Mouse (Mus musculus): ENCODE results near the gene Gm10840. TPM values are rescaled to one million over a fixed set of nuclear protein-coding genes. Genes with fewer than 3 reads are reported as not detected.
"Not testable (repeated sequence)": the region's sequence is repeated elsewhere in the genome, so short reads cannot be mapped to it uniquely, and the experiment has no call there.

Gm10840 gene
- 0.78 TPM in 1 of 2 replicates, not detected in the other for polyA plus RNA-seq (2016; fragmentation: Nextera tagmentation; extraction: Ambion mirVana)

- ATAC-seq (ENCODE audit: low FRiP score, low read depth): peak; percentile 19; the same call in 1 of the 2 replicates
- peaks cover 32% of the 10 kb centered on the region for H3K4me1 ChIP-seq
- peak within 1 kb of the TSS; percentile 95 for H3K4me2 ChIP-seq (replicated peaks)
- H3K9ac ChIP-seq (replicated peaks): peak within 1 kb of the TSS; percentile 92
- H3K4me3 ChIP-seq: peak within 1 kb of the TSS; percentile 87
- peaks cover 51% of the 10 kb centered on the region for H3K36me3 ChIP-seq
- 26% methylated on average over 22 of the region's 22 CpGs for WGBS
- H3K9me3 ChIP-seq: no peaks in the 10 kb centered on the region
- H3K27me3 ChIP-seq: no peaks in the 10 kb centered on the region
- H3K27ac ChIP-seq (replicated peaks): peak within 1 kb of the TSS; percentile 96
These were observed at the start of gene Gm10840, which contains the start of gene Limd2 for GRCm38 (mm10) chr11:106160841-106161721. TSS of gene Gm10840 (plus strand) at chr11:106160850. TSS of gene Limd2 (minus strand) at chr11:106160860.

- H3K4me1 ChIP-seq: no peaks in the 10 kb centered on the region
- no peaks in the 10 kb centered on the region for H3K27me3 ChIP-seq
- H3K27ac ChIP-seq (replicated peaks): no peak overlapping the region
- H3K9ac ChIP-seq (replicated peaks): no peak overlapping the region
- H3K36me3 ChIP-seq: peaks cover 22% of the 10 kb centered on the region
- no peak overlapping the region for H3K4me2 ChIP-seq (replicated peaks)
- no peak overlapping the region for H3K4me3 ChIP-seq
- no peaks in the 10 kb centered on the region for H3K9me3 ChIP-seq
- ATAC-seq (ENCODE audit: low FRiP score, low read depth): no peak
These were observed 49.0 kb upstream of the Gm10840 start for GRCm38 (mm10) chr11:106111688-106112087.

- no peak for ATAC-seq (ENCODE audit: low FRiP score, low read depth)
- no peak overlapping the region for H3K4me2 ChIP-seq (replicated peaks)
- H3K9me3 ChIP-seq: no peaks in the 10 kb centered on the region
- H3K9ac ChIP-seq (replicated peaks): no peak overlapping the region
- H3K27me3 ChIP-seq: no peaks in the 10 kb centered on the region
- 93% methylated on average over 5 of the region's 5 CpGs for WGBS
- peaks cover 57% of the 10 kb centered on the region for H3K36me3 ChIP-seq
- no peak overlapping the region for H3K27ac ChIP-seq (replicated peaks)
- no peaks in the 10 kb centered on the region for H3K4me1 ChIP-seq
- H3K4me3 ChIP-seq: no peak overlapping the region
These were observed 38.4 kb upstream of the Gm10840 start for GRCm38 (mm10) chr11:106122221-106122620.

- Histone ChIP-seq H3K4me1 (no peaks in the 10 kb centered on the region), H3K4me2 (replicated peaks) (no peak overlapping the region), H3K36me3 (peaks cover 53% of the 10 kb centered on the region), H3K9ac (replicated peaks) (no peak overlapping the region), H3K27me3 (no peaks in the 10 kb centered on the region), H3K27ac (replicated peaks) (no peak overlapping the region), H3K4me3 (no peak overlapping the region), H3K9me3 (no peaks in the 10 kb centered on the region)
- ATAC-seq (ENCODE audit: low FRiP score, low read depth): no peak
- 91% methylated on average over 3 of the region's 3 CpGs for WGBS
These were observed 37.9 kb upstream of the Gm10840 start for GRCm38 (mm10) chr11:106122736-106123135.

- WGBS: 80% methylated on average over 4 of the region's 4 CpGs
- H3K27ac ChIP-seq (replicated peaks): no peak overlapping the region
- H3K4me2 ChIP-seq (replicated peaks): no peak overlapping the region
- H3K9me3 ChIP-seq: no peaks in the 10 kb centered on the region
- H3K4me3 ChIP-seq: no peak overlapping the region
- H3K27me3 ChIP-seq: no peaks in the 10 kb centered on the region
- H3K4me1 ChIP-seq: no peaks in the 10 kb centered on the region
- H3K9ac ChIP-seq (replicated peaks): no peak overlapping the region
- no peak for ATAC-seq (ENCODE audit: low FRiP score, low read depth)
- H3K36me3 ChIP-seq: peaks cover 47% of the 10 kb centered on the region
These were observed 35.9 kb upstream of the Gm10840 start for GRCm38 (mm10) chr11:106124784-106125183.

- ATAC-seq (ENCODE audit: low FRiP score, low read depth): no peak
- H3K4me3 ChIP-seq: no peak overlapping the region
- no peaks in the 10 kb centered on the region for H3K9me3 ChIP-seq
- no peak overlapping the region for H3K4me2 ChIP-seq (replicated peaks)
- H3K4me1 ChIP-seq: no peaks in the 10 kb centered on the region
- WGBS: 86% methylated on average over 1 of the region's 1 CpGs
- H3K36me3 ChIP-seq: peaks cover 54% of the 10 kb centered on the region
- H3K27me3 ChIP-seq: no peaks in the 10 kb centered on the region
- H3K9ac ChIP-seq (replicated peaks): no peak overlapping the region
- H3K27ac ChIP-seq (replicated peaks): no peak overlapping the region
These were observed 34.8 kb upstream of the Gm10840 start for GRCm38 (mm10) chr11:106125827-106126226.

- H3K4me3 ChIP-seq; H3K27ac ChIP-seq (replicated peaks); H3K9me3 ChIP-seq; H3K9ac ChIP-seq (replicated peaks); H3K27me3 ChIP-seq; ATAC-seq (ENCODE audit: low FRiP score, low read depth); H3K4me1 ChIP-seq; H3K4me2 ChIP-seq (replicated peaks): not testable (repeated sequence)
- WGBS: 94% methylated on average over 6 of the region's 6 CpGs
- peaks cover 51% of the 10 kb centered on the region for H3K36me3 ChIP-seq
These were observed 33.8 kb upstream of the Gm10840 start for GRCm38 (mm10) chr11:106126727-106127373.

- H3K27me3 ChIP-seq: no peaks in the 10 kb centered on the region
- H3K27ac ChIP-seq (replicated peaks): no peak overlapping the region
- no peak overlapping the region for H3K9ac ChIP-seq (replicated peaks)
- no peak overlapping the region for H3K4me3 ChIP-seq
- no peaks in the 10 kb centered on the region for H3K9me3 ChIP-seq
- no peaks in the 10 kb centered on the region for H3K4me1 ChIP-seq
- WGBS: 85% methylated on average over 1 of the region's 1 CpGs
- no peak overlapping the region for H3K4me2 ChIP-seq (replicated peaks)
- ATAC-seq (ENCODE audit: low FRiP score, low read depth): no peak
- H3K36me3 ChIP-seq: peaks cover 33% of the 10 kb centered on the region
These were observed 31.2 kb upstream of the Gm10840 start for GRCm38 (mm10) chr11:106129477-106129876.

GRCm38 (mm10) chr11:106132516-106132915, 28.1 kb upstream of the Gm10840 start:
- Histone ChIP-seq H3K4me2 (replicated peaks) (no peak overlapping the region), H3K27me3 (no peaks in the 10 kb centered on the region), H3K36me3 (peaks cover 35% of the 10 kb centered on the region), H3K9me3 (no peaks in the 10 kb centered on the region), H3K4me3 (no peak overlapping the region), H3K27ac (replicated peaks) (no peak overlapping the region), H3K9ac (replicated peaks) (no peak overlapping the region), H3K4me1 (peaks cover 7% of the 10 kb centered on the region)
- no peak for ATAC-seq (ENCODE audit: low FRiP score, low read depth)
- WGBS: 90% methylated on average over 5 of the region's 5 CpGs

GRCm38 (mm10) chr11:106134580-106135528, 25.8 kb upstream of the Gm10840 start:
- no peak overlapping the region for H3K4me2 ChIP-seq (replicated peaks)
- H3K4me3 ChIP-seq: no peak overlapping the region
- ATAC-seq (ENCODE audit: low FRiP score, low read depth): no peak

GRCm38 (mm10) chr11:106151219-106151618, 9.4 kb upstream of the Gm10840 start:
- 98% methylated on average over 3 of the region's 3 CpGs for WGBS
- no peak for ATAC-seq (ENCODE audit: low FRiP score, low read depth)
- Histone ChIP-seq H3K4me3 (no peak overlapping the region), H3K9me3 (no peaks in the 10 kb centered on the region), H3K9ac (replicated peaks) (no peak overlapping the region), H3K4me2 (replicated peaks) (no peak overlapping the region), H3K27me3 (no peaks in the 10 kb centered on the region), H3K36me3 (peaks cover 78% of the 10 kb centered on the region), H3K27ac (replicated peaks) (no peak overlapping the region), H3K4me1 (no peaks in the 10 kb centered on the region)

More at GRCm38 (mm10) chr11:106134580-106135528, 25.8 kb upstream of the Gm10840 start:
- peaks cover 7% of the 10 kb centered on the region for H3K4me1 ChIP-seq
- H3K9ac ChIP-seq (replicated peaks): no peak overlapping the region; the same call in 1 of the 2 replicates
- peak overlapping the region; percentile 72 for H3K27ac ChIP-seq (replicated peaks)
- H3K27me3 ChIP-seq: no peaks in the 10 kb centered on the region
- no peaks in the 10 kb centered on the region for H3K9me3 ChIP-seq
- peaks cover 29% of the 10 kb centered on the region for H3K36me3 ChIP-seq
- WGBS: 43% methylated on average over 8 of the region's 8 CpGs

All from midbrain, embryonic 12.5 days (tissue).